Mouse (Mus musculus): ENCODE data around the gene Rnf114.

DNA sequence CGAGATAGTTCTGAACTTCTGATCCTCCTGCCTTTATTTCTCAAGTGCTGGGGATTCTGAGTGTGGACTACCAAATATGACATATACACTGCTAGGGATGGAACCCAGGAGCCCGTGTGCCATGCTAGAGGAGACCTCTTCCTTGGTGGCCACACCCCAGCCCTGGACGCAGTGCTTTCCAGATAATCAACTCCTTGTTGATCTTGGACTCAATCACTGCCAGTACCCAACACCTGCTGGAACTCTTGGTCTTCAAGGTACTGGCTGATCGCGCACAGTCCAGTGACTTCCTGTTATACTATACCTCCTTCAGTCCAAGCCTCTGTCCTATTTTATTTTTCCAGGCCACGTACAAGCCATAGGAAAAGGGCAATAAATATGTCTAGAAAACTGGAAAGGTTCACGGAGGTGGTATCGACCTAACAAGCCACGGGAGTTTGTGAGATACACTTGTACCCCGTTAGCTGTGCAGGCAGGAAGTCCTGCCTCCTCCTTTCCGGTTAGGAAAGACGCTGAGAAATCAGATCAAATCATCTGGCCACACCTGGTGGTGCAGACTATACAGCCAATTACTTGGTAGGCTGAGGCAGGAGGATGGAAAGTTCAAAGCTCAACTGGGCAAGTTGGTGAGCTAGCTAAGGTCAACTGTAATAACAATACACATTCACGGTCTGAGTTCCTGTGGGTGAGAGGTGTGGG, 10.3 kb downstream of the Rnf114 start:
- no peak for TF ChIP-seq POLR2A (IDR thresholded peaks at IDR 0.05; ENCODE audit: borderline replicate concordance, extremely low read depth, insufficient read depth, insufficient read length, poor library complexity, severe bottlenecking)
- no peak for TF ChIP-seq CTCF (IDR thresholded peaks at IDR 0.05; ENCODE audit: borderline replicate concordance, extremely low read depth, insufficient read depth, insufficient read length)

All from brain, embryonic 14.5 days (tissue).